Mouse (Mus musculus) neural tube, embryonic 12.5 days (tissue): ENCODE results near the gene Midn. TPM values are rescaled to one million over a fixed set of nuclear protein-coding genes. Genes with fewer than 3 reads are reported as not detected.

Source experiments
- ATAC-seq: fragments of 200-750 bp; cut with Nextera tagmentation; 2 replicates; pipeline ENCODE4 v1.8.0; 2017; ENCODE audit warnings: low read depth, mild to moderate bottlenecking, moderate TSS enrichment, moderate library complexity; ENCODE audit not compliant: low FRiP score
- H3K27ac ChIP-seq: fragments of 300-500 bp; sonication (generic); 2 replicates; pipeline ENCODE4 v1.5.1; 2016
- H3K27me3 ChIP-seq: fragments of 300-500 bp; sonication (generic); replicated peaks from 2 replicates; pipeline ENCODE4 v1.6.1; 2016; ENCODE audit warnings: mild to moderate bottlenecking
- H3K36me3 ChIP-seq: fragments of 300-500 bp; sonication (generic); 2 replicates; pipeline ENCODE4 v1.6.1; 2016; ENCODE audit warnings: mild to moderate bottlenecking
- H3K4me1 ChIP-seq: fragments of 300-500 bp; sonication (generic); 2 replicates; pipeline ENCODE4 v1.6.1; 2016
- H3K4me2 ChIP-seq: fragments of 300-500 bp; sonication (generic); replicated peaks from 2 replicates; pipeline ENCODE4 v1.6.1; 2016; ENCODE audit warnings: mild to moderate bottlenecking
- H3K4me3 ChIP-seq: fragments of 300-500 bp; sonication (generic); 2 replicates; pipeline ENCODE4 v1.5.1; 2016
- H3K9ac ChIP-seq: fragments of 300-500 bp; sonication (generic); 2 replicates; pipeline ENCODE4 v1.6.1; 2016; ENCODE audit warnings: mild to moderate bottlenecking
- H3K9me3 ChIP-seq: fragments of 300-500 bp; sonication (generic); 2 replicates; pipeline ENCODE4 v1.6.1; 2016; ENCODE audit warnings: mild to moderate bottlenecking
- WGBS: fragments of 180-500 bp; shearing (Covaris S2); methylation state at CpG from one replicate; pipeline ENCODE4 v1.1.7; 2016; 5-methylcytosine and 5-hydroxymethylcytosine counted together
- polyA plus RNA-seq: library from polyadenylated mRNA; unstranded; fragments of >200 nt; fragmentation: Nextera tagmentation; extraction: Ambion mirVana; gene quantifications from 2 replicates; pipeline ENCODE4 v1.2.1, GENCODE M21; 2016

The Midn gene
- polyA plus RNA-seq, 1 experiment from 2014 or later, result 40.8 TPM

DNA sequence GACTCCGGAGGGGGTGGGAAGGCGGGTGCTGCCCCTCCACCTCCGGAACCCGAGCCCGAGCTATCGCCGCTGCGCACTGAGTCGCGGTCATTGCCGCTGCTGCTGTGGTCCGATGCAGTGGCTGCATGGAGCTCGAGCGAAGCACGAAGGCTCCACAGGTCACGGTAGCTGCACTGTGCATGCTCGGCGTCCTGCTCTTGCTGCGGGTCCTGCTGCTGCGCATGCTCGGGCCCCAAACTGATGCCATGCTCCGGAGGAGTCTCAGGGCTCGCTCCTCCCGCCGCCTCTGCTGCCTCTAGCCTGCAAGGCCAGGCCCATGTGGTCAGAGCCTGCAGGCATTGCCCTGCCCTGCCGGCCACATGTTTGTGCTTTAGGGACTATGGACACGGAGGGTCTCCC, 16.1 kb upstream of the Midn start:
- Histone ChIP-seq H3K9me3 (no peaks in the 10 kb centered on the region), H3K4me3 (no peak overlapping the region), H3K9ac (no peak overlapping the region), H3K27me3 (peaks cover 43% of the 10 kb centered on the region), H3K36me3 (peaks cover 83% of the 10 kb centered on the region), H3K27ac (no peak overlapping the region), H3K4me1 (peaks cover 23% of the 10 kb centered on the region), H3K4me2 (peak overlapping the region; percentile 42)
- ATAC-seq, result peak; percentile 2; the same call in 1 of the 2 replicates
- 35% methylated on average over 27 of the region's 27 CpGs for WGBS

DNA sequence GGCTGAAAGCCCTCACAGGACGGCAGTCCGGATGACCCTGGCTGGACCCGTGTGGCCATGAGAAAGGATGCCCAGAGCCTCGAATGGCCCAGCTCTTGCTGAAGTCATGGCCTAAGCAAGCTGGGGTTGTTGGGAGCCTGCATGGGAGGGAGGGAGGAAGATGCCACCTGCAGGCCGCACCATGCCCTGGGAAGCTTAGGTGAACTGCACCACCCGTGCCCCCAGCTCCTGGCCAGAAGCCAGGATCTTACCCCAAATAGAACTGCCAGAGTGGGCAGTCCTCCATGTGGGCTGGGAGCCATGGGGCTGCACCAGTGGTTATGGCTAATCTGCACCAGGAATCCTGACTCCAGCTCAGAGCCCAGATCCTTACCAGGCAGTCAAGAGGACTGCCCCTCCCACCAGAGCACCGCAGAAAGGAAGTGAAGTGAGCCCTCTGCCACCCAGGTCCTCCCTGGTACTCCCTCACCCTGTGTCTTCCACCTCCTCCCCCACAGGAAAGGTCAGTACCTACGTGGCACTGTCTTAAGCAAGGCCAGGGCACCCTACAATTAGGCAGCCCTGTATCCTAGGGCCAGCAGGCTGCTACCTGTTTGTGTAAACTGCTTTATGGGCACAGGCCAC, 14.7 kb upstream of the Midn start:
- Histone ChIP-seq H3K27me3 (peaks cover 54% of the 10 kb centered on the region), H3K4me1 (peaks cover 37% of the 10 kb centered on the region), H3K36me3 (peaks cover 69% of the 10 kb centered on the region), H3K27ac (no peak overlapping the region), H3K9ac (no peak overlapping the region), H3K9me3 (no peaks in the 10 kb centered on the region), H3K4me3 (no peak overlapping the region), H3K4me2 (0 out of 2 replicates have a peak overlapping the region, but pooled peaks have one; percentile 9)
- ATAC-seq, result no peak
- WGBS, result 81% methylated on average over 8 of the region's 8 CpGs

DNA sequence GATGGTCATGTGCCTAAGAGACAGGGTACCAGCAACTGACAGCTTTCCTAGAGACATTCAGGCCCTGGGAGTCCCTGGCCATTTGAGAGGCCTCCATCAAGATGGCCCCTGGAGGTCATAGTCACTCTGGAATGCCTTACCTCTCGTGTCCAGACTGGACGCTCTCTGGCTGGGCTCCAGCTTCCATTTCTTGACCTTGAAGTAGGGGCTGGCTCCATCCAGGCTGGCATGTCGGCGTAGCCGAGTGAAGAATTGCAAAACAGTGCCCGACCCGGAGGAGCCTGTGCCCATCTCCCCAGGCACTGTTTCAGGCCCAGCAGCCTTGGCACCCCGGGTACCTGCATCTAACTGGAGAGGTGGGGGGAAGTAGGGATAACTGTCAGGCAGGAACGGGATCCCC, 13.7 kb upstream of the Midn start:
- Histone ChIP-seq H3K9me3 (no peaks in the 10 kb centered on the region), H3K27me3 (peaks cover 57% of the 10 kb centered on the region), H3K4me2 (no peak overlapping the region), H3K4me3 (no peak overlapping the region), H3K27ac (no peak overlapping the region), H3K4me1 (peaks cover 45% of the 10 kb centered on the region), H3K36me3 (peaks cover 59% of the 10 kb centered on the region), H3K9ac (no peak overlapping the region)
- no peak for ATAC-seq
- WGBS, result 92% methylated on average over 9 of the region's 9 CpGs

DNA sequence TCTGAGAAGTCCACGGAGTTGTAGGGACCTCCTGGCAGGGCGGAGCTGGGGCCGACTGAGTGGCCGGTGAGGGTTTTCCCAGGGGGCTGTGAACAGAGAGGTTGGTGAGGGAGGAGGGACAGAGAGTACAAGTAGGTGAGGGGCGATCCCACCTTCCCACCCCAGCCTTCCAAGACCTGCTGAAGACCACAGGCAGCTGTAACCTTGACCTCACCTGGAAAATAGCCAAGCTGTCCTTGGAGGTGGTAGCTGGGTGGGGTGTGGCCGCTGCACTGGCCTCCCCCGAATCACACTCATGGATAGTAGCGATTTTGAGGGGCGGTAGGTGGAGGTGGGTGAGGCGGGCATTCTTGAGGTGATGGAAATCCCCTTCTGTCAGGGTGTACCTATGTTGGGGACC, 12.9 kb upstream of the Midn start:
- Histone ChIP-seq H3K4me1 (peaks cover 48% of the 10 kb centered on the region), H3K36me3 (peaks cover 51% of the 10 kb centered on the region), H3K9me3 (no peaks in the 10 kb centered on the region), H3K4me3 (no peak overlapping the region), H3K27ac (no peak overlapping the region), H3K4me2 (no peak overlapping the region), H3K9ac (no peak overlapping the region), H3K27me3 (peaks cover 52% of the 10 kb centered on the region)
- ATAC-seq, result no peak
- WGBS, result 85% methylated on average over 10 of the region's 10 CpGs

DNA sequence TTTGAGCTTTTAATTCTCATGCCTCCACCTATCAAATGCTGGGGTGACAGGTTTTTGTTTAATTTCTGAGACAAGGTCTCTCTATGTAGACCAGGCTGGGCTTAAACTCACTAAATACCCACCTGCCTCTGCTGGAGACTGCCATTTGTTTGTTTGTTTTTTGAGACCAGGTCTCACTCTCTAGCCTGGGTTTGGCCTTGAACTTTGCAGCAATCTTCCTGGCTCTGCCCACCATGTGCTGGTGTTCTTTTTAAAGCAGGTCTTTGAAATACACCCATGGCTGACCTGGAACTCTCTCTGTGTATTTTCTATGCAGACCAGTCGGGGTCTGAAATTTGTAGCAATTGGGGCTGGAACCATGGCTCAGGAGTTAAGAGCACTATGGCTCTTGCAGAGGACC, 12.4 kb upstream of the Midn start:
- Histone ChIP-seq H3K4me3 (no peak overlapping the region), H3K9me3 (no peaks in the 10 kb centered on the region), H3K36me3 (peaks cover 46% of the 10 kb centered on the region), H3K9ac (0 out of 2 replicates have a peak overlapping the region, but pooled peaks have one; percentile 94), H3K27ac (no peak overlapping the region), H3K4me2 (no peak overlapping the region), H3K4me1 (peaks cover 50% of the 10 kb centered on the region), H3K27me3 (peaks cover 52% of the 10 kb centered on the region)
- no peak for ATAC-seq
- 85% methylated on average over 1 of the region's 1 CpGs for WGBS

DNA sequence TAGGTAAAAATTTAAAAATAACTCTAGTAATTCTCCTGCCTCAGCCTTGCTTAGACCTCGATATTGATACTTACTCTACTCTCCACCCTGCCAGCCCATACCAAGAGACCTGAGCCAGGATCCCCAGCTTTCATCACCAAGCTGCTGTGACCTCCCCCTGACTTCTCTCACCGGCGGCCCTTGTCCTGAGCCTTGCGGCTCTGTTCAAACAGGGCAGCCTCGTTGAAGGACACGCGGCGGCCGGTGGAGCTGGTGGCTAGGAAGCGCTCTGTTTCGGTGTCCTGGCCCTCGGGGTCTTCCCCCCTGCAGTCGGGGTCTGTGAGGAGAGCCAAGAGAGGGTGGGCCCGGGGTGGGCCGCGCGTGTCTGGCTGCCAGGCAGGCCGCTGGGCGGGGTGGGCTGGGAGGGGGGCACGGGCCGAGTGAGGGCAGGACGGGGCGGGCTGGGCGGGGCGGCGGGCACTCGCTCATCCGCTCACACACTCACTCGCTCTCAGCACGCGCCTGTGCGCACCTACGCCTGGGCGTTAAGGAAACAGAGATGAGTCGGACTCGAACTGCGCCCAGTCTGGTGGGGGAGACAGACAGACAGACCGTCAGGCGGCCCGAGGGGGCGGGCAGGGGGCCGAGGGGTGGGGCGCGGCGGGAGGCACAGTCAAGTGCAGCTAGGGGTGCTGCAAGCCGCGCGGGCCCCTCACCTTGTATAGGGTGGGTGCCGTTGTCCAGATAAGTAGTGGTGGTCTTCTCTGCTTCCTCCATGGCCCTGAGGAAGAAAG, 11.7 kb upstream of the Midn start:
- Histone ChIP-seq H3K36me3 (peaks cover 39% of the 10 kb centered on the region), H3K4me1 (peaks cover 50% of the 10 kb centered on the region), H3K4me2 (peak overlapping the region; percentile 99), H3K27me3 (peaks cover 47% of the 10 kb centered on the region), H3K27ac (no peak overlapping the region), H3K4me3 (peak overlapping the region; percentile 84), H3K9me3 (no peaks in the 10 kb centered on the region), H3K9ac (peak overlapping the region; percentile 94)
- WGBS, result 8% methylated on average over 45 of the region's 49 CpGs
- ATAC-seq, result no peak

DNA sequence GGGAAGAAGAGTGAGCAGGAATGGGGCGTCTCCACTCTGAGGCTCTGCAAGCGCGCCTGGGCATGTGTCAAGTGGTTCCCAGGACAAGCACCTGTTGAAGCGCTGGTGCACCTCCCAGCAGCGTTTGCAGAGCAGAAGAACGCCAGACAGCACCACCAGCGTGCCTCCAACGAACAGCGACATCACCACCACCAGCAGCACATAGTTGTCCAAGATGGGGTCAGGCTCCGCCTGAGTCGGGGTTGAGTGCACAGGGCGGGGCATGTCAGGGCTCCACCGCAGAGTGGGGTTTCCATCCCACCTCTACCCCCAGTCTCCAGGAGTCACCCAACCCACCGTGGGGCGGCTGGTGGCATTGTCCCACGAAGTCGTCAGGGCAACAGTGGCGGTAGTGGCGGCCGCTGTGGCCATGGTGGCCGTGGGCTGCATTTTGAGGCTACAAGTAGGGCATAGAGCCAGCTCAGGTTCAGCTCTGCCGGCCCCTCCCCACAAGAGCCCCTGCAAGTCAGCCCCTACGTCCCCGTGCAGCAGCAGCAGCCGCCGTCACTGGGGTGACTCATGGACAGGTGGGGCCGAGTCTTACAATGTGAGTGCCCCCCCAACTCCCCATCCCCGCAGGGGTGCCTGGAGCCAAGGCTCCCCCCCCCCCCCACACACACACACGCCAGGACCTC, 11.0 kb upstream of the Midn start:
- Histone ChIP-seq H3K27ac (peak overlapping the region; percentile 90), H3K27me3 (peaks cover 41% of the 10 kb centered on the region)

DNA sequence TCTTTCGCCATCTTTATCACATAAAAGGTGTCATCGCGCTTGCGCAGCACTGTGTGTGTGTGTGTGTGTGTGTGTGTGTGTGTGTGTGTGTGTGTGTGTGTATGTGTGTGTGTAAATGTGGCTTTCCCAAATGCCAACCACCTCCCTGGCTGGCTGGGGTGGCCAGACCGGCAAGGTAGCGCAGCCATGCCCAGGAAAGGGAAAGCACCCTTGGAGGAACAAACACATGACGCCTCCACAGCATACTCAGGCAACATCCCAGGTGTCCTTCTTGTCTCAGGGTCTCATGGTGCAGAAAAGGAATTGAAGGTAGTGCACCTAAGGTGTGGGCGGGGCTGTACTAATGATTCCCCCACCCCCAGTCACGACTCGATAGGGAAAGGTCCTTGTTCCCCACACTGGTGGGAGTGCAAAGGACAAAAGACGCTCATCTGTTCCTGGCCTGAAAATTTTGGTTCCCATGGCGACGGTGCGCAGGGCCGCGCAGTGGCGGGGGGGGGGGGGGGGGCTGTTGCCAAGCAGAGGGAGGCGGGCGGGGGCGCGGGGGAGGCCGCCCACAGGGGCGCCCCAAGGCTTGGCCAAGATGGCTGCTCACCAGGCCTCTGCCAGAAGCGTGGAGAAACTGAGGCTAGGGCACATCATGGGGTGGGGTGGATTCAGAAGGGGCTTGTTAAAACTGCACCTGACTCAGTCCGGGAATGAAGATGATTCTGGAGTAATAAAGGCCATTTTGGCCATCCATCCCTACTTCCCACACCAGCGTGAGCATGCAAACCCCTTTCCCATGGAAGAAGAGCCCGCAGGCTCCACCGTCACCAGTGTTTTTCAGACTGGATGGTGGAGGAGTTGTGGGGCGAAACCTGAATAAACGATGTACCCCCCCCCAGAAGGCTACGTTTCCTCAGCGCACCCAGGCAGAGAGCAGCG, 10.2 kb upstream of the Midn start:
- Histone ChIP-seq H3K4me3 (peak overlapping the region; percentile 84), H3K27me3 (peaks cover 41% of the 10 kb centered on the region), H3K4me1 (peaks cover 46% of the 10 kb centered on the region), H3K9me3 (no peaks in the 10 kb centered on the region), H3K36me3 (peaks cover 25% of the 10 kb centered on the region), H3K4me2 (peak overlapping the region; percentile 99), H3K9ac (peak overlapping the region; percentile 94), H3K27ac (peak overlapping the region; percentile 90)
- WGBS, result 2% methylated on average over 32 of the region's 33 CpGs
- no peak for ATAC-seq

More for the DNA sequence above, 11.0 kb upstream of the Midn start:
- Histone ChIP-seq H3K4me1 (peaks cover 43% of the 10 kb centered on the region), H3K36me3 (peaks cover 32% of the 10 kb centered on the region), H3K9me3 (no peaks in the 10 kb centered on the region), H3K4me3 (peak overlapping the region; percentile 84), H3K4me2 (peak overlapping the region; percentile 99), H3K9ac (peak overlapping the region; percentile 94)
- no peak for ATAC-seq
- 3% methylated on average over 29 of the region's 29 CpGs for WGBS

DNA sequence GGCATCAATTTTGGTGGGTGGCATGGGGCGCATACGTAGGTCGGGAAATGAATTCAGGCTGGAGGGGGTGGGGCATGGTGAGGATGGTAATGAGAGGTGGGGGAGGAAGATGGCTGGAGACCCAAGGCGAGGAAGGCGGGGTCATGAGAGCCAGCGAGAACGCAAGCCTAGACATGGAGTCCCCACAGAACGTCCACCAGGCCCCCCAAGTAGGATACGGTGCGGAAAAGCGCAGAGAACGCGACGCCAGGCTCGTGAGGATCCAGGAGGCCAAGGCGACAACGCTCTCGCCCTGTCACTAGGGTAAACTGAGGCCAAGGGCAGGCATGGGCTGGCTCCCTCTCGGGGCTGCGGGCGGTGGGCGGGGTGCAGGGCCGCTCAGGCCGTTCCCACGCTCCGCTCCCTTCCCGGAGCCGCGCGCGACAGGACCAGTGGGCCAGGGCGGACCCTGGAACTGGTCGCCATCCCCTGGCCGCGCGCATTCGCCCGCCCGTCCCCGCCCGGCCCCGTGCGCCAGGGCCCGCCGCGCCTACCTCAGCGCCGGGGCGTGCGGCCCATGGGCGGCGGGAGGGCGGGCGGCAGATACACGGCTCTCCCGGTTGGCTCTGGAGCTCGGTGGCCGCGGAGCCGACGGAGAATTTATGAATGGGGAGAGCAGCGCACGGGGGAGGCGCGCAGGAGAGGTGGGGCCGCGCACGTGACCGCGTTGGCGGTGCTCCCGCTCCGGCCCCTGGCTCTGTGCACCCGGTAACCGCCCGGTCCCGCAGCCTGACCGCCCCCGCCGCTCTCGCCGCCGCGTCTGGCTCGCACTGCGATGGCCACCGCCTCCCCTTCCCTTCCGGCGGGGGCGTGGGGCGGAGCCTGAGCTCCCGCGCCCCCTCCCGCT, 9.3 kb upstream of the Midn start, which contains the start of gene Atp5d:
Gene Atp5d, plus strand, starts transcription at position 80 of the 886 bp plus-strand sequence.
- H3K4me1 ChIP-seq, result peaks cover 55% of the 10 kb centered on the region
- under 1% methylated on average over 84 of the region's 94 CpGs for WGBS

DNA sequence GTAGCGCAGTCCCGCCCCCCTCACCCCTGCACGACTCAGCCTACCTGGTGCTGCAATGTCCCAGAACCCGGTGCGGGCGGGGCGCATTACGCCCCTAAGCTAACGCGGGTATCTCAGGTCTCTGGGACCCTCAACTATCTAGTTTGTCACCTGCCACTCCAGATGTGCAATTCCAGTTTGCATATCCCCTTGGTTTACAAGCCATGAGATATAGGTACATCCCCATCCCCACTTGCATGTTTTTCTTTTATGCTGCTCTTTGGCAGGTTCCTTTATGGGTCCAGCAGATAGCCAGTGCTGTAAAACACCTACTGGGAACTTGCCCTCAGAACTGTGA, 8.7 kb upstream of the Midn start:
- peaks cover 57% of the 10 kb centered on the region for H3K4me1 ChIP-seq
- H3K9ac ChIP-seq, result peak overlapping the region; percentile 94
- H3K4me2 ChIP-seq, result peak overlapping the region; percentile 99
- H3K9me3 ChIP-seq, result no peaks in the 10 kb centered on the region
- no peak for ATAC-seq
- H3K36me3 ChIP-seq, result peaks cover 25% of the 10 kb centered on the region
- peak overlapping the region; percentile 90 for H3K27ac ChIP-seq
- peak overlapping the region; percentile 84 for H3K4me3 ChIP-seq
- peaks cover 33% of the 10 kb centered on the region for H3K27me3 ChIP-seq
- WGBS, result 1% methylated on average over 10 of the region's 10 CpGs

More for the DNA sequence above, 9.3 kb upstream of the Midn start, which contains the start of gene Atp5d:
- Histone ChIP-seq H3K9ac (peak within 1 kb of the TSS; percentile 94), H3K27me3 (peaks cover 33% of the 10 kb centered on the region), H3K4me3 (peak within 1 kb of the TSS; percentile 84), H3K36me3 (peaks cover 21% of the 10 kb centered on the region), H3K4me2 (peak within 1 kb of the TSS; percentile 99), H3K9me3 (no peaks in the 10 kb centered on the region), H3K27ac (peak within 1 kb of the TSS; percentile 90)
- ATAC-seq, result 0 out of 2 replicates have a peak, but pooled peaks have one; percentile 2
